Mouse (Mus musculus): ENCODE data around the gene Ano10.

GRCm38 (mm10) chr9:122178427-122178826, 115.8 kb downstream of the Ano10 start:
- TF ChIP-seq POLR2A (IDR thresholded peaks at IDR 0.05; ENCODE audit: low read depth, low read length) (no peak), CTCF (IDR thresholded peaks at IDR 0.05; ENCODE audit: borderline replicate concordance, insufficient read depth, low read length) (no peak)

All from embryonic fibroblast, embryonic 13.5 days (primary cell).